Comparison of ENCODE assay signal across 8 mouse cellular contexts in genomic region chr6:148740521-148741226, GRCm38 (mm10).
DNase-seq lines count a peak whose midpoint lies in the region; ATAC-seq and TF ChIP-seq lines count a peak whose summit lies in the region.
"Had no signal": no experiment of that assay in that cellular context is flagged by ENCODE, and none has a peak within 500 bp of the region (broad histone marks: within the 10 kb centered on the region; RNA-seq: fewer than 3 reads in every experiment).

No protein-coding gene starts in this region.

- no peaks in the 10 kb centered on the region for H3K4me1 ChIP-seq in lung, postnatal 0 days (ENCODE audit: insufficient read depth, low read depth, low read length)
- H3K4me1 ChIP-seq in embryonic facial prominence, embryonic 15.5 days = peaks cover 15% of the 10 kb centered on the region

- no peak for ATAC-seq in lung, postnatal 0 days
- peak; percentile 54; the same call in 1 of the 2 replicates for ATAC-seq in embryonic facial prominence, embryonic 15.5 days (ENCODE audit: insufficient number of reproducible peaks, low FRiP score, low TSS enrichment, low read depth)

- no peak overlapping the region for H3K4me3 ChIP-seq in lung, postnatal 0 days (ENCODE audit: low read depth, low read length)
- no peak overlapping the region for H3K4me3 ChIP-seq in embryonic facial prominence, embryonic 15.5 days (replicated peaks)

- H3K27ac ChIP-seq in lung, postnatal 0 days (ENCODE audit: low read length) = no peak overlapping the region
- 0 out of 2 replicates have a peak overlapping the region, but pooled peaks have one; percentile 18 for H3K27ac ChIP-seq in embryonic facial prominence, embryonic 15.5 days (replicated peaks)

- H3K4me2 ChIP-seq in lung, postnatal 0 days (replicated peaks; ENCODE audit: low read depth, low read length) = no peak overlapping the region
- H3K4me2 ChIP-seq in embryonic facial prominence, embryonic 15.5 days (replicated peaks) = no peak overlapping the region

- no peak for TF ChIP-seq EP300 in lung, postnatal 0 days (IDR thresholded peaks at IDR 0.05)

- TF ChIP-seq CTCF in lung, postnatal 0 days (IDR thresholded peaks at IDR 0.05) = no peak

- no peaks in the 10 kb centered on the region for H3K36me3 ChIP-seq in lung, postnatal 0 days (ENCODE audit: insufficient read depth, low read length)
- no peaks in the 10 kb centered on the region for H3K36me3 ChIP-seq in embryonic facial prominence, embryonic 15.5 days

- no peaks in the 10 kb centered on the region for H3K27me3 ChIP-seq in lung, postnatal 0 days (replicated peaks; ENCODE audit: insufficient read depth, low read length)
- H3K27me3 ChIP-seq in embryonic facial prominence, embryonic 15.5 days = no peaks in the 10 kb centered on the region

- WGBS in lung, postnatal 0 days = 51% methylated on average over 8 of the region's 8 CpGs
- WGBS in embryonic facial prominence, embryonic 15.5 days = 28% methylated on average over 8 of the region's 8 CpGs

- H3K9ac ChIP-seq in lung, postnatal 0 days (replicated peaks; ENCODE audit: low read depth) = no peak overlapping the region
- H3K9ac ChIP-seq in embryonic facial prominence, embryonic 15.5 days = no peak overlapping the region

- no peaks in the 10 kb centered on the region for H3K9me3 ChIP-seq in lung, postnatal 0 days (ENCODE audit: low read length)
- H3K9me3 ChIP-seq in embryonic facial prominence, embryonic 15.5 days (replicated peaks) = no peaks in the 10 kb centered on the region

- DNase-seq in heart, postnatal 4 days = peak; percentile 16
- DNase-seq in heart, adult 11 months = no peak
- DNase-seq in lung, postnatal 0 days (ENCODE audit: low spot score) = peak; percentile 17
- no peak for DNase-seq in lung, postnatal 14 days
- DNase-seq in NIH3T3 (ENCODE audit: low read depth) = peak; percentile 72
- DNase-seq in cerebellum, adult 9-10 months = no peak
- DNase-seq: lung, adult 18-20 months had no signal

Comparison
In these comparisons a context has a peak if more than half of its experiments do, and no peak if none do; other contexts are left out.
1. DNase-seq: peak in heart, postnatal 4 days (single experiment), lung, postnatal 0 days (single experiment) and NIH3T3 (single experiment); none in heart, adult 11 months (single experiment), lung, postnatal 14 days (single experiment) and cerebellum, adult 9-10 months (single experiment).